Mouse (Mus musculus) layer of hippocampus, adult 6 months (tissue): ENCODE results near the gene Vmn1r159. TPM values are rescaled to one million over a fixed set of nuclear protein-coding genes. Genes with fewer than 3 reads are reported as not detected.

Source experiments
- long read RNA-seq, 2 experiments: library from polyadenylated mRNA; unstranded; transcript quantifications; one replicate each; pipeline ENCODE4 v2.0.0; 2019 to 2020
- polyA plus RNA-seq: library from polyadenylated mRNA; unstranded; fragments of <200 nt; fragmentation: Nextera tagmentation; gene quantifications from 2 replicates; pipeline ENCODE4 v1.2.3, GENCODE M21; 2021

The Vmn1r159 gene
- polyA plus RNA-seq: not detected in 2 replicates
- long read RNA-seq, experiment 1: 0 reads
- long read RNA-seq, experiment 2: 0 reads

GRCm38 (mm10) chr7:22843505-22843904, at the start of gene Vmn1r159:
Gene Vmn1r159 (minus strand): TSS chr7:22843605.

DNA sequence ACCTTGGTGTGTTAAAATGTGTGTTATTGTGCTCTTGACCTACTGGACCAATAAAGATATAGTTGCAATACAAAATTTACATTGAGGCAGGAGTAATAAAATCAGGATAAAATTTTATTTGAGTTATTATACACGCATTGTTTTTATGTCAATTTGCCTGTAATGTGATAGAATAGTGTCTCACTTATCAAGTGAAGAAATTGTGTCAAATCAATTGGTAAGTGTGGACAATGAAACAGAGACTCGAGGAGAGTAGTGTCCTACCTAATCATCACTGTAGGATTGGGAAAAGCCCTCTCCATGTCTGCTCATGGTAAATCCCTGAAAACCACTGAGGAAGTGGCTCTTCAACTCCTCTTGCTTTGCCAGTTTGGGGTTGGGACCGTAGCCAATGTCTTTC, 27.5 kb upstream of the Vmn1r159 start, which contains the start of gene Vmn1r160:
Gene Vmn1r160 (plus strand): TSS at position 301 of the 400 bp plus-strand sequence.

Other genes starting within 250 kb of the Vmn1r159 start
- gene Vmn1r155, start 185.6 kb downstream of the Vmn1r159 start, polyA plus RNA-seq: not detected in 2 replicates
- not detected in 2 replicates for gene Gm8693, start 151.3 kb downstream of the Vmn1r159 start, polyA plus RNA-seq
- gene Gm4567, start 123.9 kb downstream of the Vmn1r159 start, polyA plus RNA-seq: not detected in 2 replicates
- gene Vmn1r157, start 81.9 kb downstream of the Vmn1r159 start, polyA plus RNA-seq: not detected in 2 replicates
- gene Vmn1r158, start 52.8 kb downstream of the Vmn1r159 start, polyA plus RNA-seq: not detected in 2 replicates
- not detected in 2 replicates for gene Vmn1r160, start 27.6 kb upstream of the Vmn1r159 start, polyA plus RNA-seq
- not detected in 2 replicates for gene Gm4214, start 141.1 kb upstream of the Vmn1r159 start, polyA plus RNA-seq
- not detected in 2 replicates for gene Gm4216, start 176.3 kb upstream of the Vmn1r159 start, polyA plus RNA-seq
- not detected in 2 replicates for gene Vmn1r163, start 211.9 kb upstream of the Vmn1r159 start, polyA plus RNA-seq
- not detected in 2 replicates for gene Gm8720, start 223.9 kb upstream of the Vmn1r159 start, polyA plus RNA-seq